Mouse (Mus musculus) erythroblast, adult 5-6 weeks (primary cell): ENCODE data around the gene Atp11a. TPM values are rescaled to one million over a fixed set of nuclear protein-coding genes. Genes with fewer than 3 reads are reported as not detected.
A peak's percentile ranks its signal among the peaks of the same experiment; 100 is the strongest.

Experiments
- ATAC-seq: replicated peaks from 2 replicates; pipeline ENCODE4 v1.8.0; 2016; ENCODE audit warnings: moderate number of reproducible peaks, mild to moderate bottlenecking, moderate TSS enrichment, inconsistent platforms; ENCODE audit not compliant: poor library complexity, low FRiP score, severe bottlenecking
- total RNA-seq, 2 experiments: library from RNA; stranded (forward) in 1 of 2; stranded (reverse) in 1 of 2; fragments of 150-400 nt in 1 of 2; fragments of 200-764, 138-1000 nt in 1 of 2; gene quantifications; 2 replicates each; pipeline versions ENCODE4 v1.2.3 to v1.2.4; 2015 to 2017; ENCODE audit warnings: low replicate concordance in 2 of 2

Gene Atp11a
- total RNA-seq, 2 experiments from 2014 or later = 8.3 to 9.4 TPM

- ATAC-seq = no peak
Observed at GRCm38 (mm10) chr8:12895535-12896150, 138.8 kb downstream of the Atp11a start.

DNA sequence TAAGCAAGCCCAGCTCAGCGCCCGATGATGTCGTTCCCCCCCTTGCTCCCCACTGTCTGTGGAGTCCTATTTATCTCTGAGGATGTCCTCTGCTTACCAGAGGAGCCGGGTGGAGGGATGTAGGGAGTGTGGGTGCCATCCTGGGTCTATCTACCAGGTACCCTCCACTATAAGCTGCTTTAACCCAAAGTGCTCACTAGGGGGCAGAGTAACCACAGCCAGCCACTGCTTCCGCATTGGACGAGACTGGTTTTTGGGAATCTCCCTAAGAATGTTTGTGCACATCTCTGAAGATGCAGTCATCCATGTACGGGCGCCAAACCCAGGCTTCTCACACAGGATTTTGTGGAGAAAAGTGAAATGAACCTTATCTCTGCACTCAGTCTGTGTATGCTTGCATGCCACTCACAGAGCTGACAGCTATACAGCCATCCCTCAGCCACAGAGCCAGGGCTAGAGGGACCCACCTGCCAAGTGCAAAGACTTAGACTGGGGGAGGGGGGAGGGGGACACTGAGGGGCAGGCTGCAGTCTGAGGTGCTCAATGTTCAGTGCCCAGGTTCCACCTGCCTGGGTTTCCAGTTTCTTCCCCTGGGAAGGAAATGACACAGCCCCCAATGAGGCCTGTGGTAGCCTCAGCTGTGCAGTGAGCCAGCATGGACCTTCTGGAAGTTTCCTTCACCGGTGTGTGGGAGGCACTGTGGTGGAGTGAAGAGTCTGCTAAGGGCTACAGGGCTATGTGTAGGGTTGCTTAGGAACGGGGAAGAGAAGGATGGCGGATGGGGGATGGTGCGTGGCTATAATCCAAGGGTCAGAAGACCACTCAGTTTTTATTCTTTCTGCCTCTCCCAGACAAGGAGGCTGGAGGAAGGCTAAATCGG is 139.9 kb downstream of the Atp11a start:
- ATAC-seq = peak; percentile 19; the same call in 1 of the 2 replicates

- ATAC-seq = no peak
Observed at GRCm38 (mm10) chr8:12897815-12898214, 141.0 kb downstream of the Atp11a start.

- no peak for ATAC-seq
Observed at GRCm38 (mm10) chr8:12903790-12904415, 147.1 kb downstream of the Atp11a start.

GRCm38 (mm10) chr8:12905122-12905521 is 148.3 kb downstream of the Atp11a start:
- ATAC-seq = no peak

GRCm38 (mm10) chr8:12905599-12906321 is 148.9 kb downstream of the Atp11a start:
- no peak for ATAC-seq

GRCm38 (mm10) chr8:12906597-12906996 is 149.8 kb downstream of the Atp11a start:
- no peak for ATAC-seq

- ATAC-seq = no peak
Observed at GRCm38 (mm10) chr8:12907730-12908129, 150.9 kb downstream of the Atp11a start.

DNA sequence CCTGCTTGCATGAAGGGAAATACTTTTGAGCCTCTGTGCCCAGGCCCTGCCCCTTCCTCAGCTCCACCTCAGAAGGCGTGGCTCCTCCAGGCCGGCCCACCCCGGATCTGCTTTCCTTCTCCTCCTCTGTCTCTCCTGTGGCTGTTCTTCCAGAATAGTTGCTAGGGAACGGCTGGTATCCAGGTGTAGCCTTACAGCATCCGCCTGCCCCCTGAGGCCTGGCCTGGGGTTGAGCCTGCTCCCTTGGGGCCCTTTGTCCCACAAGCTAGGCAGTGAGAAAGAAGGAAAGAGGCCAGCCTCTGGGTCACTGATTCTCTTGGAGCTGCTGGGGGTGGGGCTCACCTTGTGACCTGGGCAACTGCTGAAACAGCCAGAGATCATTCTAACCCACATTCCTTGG is 155.2 kb downstream of the Atp11a start:
- no peak for ATAC-seq

- ATAC-seq = no peak
Observed at GRCm38 (mm10) chr8:12915187-12916006, 158.6 kb downstream of the Atp11a start.

DNA sequence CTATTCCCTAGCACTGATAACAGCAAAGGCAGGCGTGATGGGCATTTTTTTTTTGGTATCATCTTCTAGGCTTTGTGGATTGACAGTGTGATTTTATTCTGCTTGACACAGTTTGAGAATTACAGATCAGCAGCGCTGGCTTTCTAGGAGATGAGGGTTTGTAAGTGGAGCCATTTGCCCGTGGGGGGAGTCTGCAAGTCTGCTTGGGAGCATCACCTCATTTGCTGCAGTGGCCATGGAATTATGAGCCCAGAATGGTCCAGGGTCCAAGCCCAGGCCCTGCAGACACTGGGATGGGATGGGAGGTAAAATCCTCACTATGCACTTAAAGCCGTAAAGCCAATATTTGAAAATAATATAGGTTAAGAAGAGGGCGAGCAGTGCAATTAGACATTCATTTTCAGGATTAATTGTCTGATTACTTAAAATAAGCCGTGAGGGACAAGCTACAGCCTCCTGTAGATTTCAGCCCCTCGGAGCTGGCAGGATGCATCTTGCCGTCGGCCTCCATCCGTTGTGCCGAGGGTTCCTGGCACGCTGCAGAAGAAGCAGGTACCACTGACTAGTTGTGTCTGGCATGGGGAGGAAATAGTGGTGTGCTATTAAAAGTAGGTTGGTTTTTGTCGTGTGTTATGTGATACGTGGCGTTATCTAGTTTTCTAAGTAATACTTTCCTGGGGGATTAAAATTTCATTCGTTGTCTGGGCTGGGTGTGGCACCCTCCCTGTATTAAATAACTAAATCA is 159.5 kb downstream of the Atp11a start:
- ATAC-seq = no peak

DNA sequence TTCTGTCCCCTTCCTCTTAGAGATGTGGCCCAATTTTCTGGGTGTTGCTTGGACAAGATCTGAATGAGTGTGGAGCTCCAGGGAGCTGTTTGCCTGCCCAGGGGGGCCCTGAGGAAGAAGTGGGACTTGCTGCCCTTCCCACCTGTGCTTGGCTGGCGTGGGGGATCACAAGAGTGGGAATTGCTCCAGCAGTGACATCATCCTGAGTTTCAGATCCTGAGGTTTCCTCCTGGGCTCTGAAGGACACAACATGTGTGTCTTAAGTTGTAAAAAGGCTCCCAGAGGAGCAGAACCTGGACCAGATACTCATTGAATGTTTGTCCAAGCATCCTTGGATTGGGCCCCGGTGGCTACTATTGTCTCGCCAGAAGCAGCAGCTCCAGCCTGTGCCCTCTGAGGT is 160.2 kb downstream of the Atp11a start:
- no peak for ATAC-seq

DNA sequence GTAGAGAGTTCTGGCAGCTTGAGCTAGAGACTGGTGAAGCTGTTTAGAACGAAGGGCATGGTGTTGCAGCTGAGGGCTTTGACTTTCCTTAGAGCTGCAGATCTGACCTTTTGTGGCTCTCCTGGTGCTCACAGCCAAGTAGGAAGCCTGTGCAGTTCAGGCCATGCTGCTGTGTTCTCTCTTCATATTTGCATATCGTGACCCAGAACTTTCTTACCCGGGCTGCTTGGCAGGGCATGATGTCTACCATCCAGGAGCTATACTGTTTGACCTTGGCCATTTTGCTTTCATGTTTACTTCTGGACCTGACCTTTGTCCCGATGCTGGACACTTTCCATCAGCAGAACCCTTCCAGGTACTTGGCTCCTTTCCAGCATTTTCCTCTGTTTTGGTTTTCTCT is 161.0 kb downstream of the Atp11a start:
- ATAC-seq = no peak

Other genes starting within 250 kb of the Atp11a start
- gene Spaca7, start 184.0 kb upstream of the Atp11a start, total RNA-seq (2015; ENCODE audit: low replicate concordance) = not detected in 2 replicates
- not detected in 2 replicates for gene Spaca7, start 184.0 kb upstream of the Atp11a start, total RNA-seq (2017; ENCODE audit: low replicate concordance)
- 21.9 and 25.3 TPM in 2 replicates for gene Tubgcp3, start 84.8 kb upstream of the Atp11a start, total RNA-seq (2015; ENCODE audit: low replicate concordance)
- 24.0 and 27.0 TPM in 2 replicates for gene Tubgcp3, start 84.8 kb upstream of the Atp11a start, total RNA-seq (2017; ENCODE audit: low replicate concordance)
- 1.7 and 3.1 TPM in 2 replicates for gene Mcf2l, start 116.8 kb downstream of the Atp11a start, total RNA-seq (2015; ENCODE audit: low replicate concordance)
- 2.0 and 5.6 TPM in 2 replicates for gene Mcf2l, start 116.8 kb downstream of the Atp11a start, total RNA-seq (2017; ENCODE audit: low replicate concordance)